Mouse (Mus musculus) urinary bladder, adult 2 months (tissue): ENCODE data around the gene Prkg1. TPM values are rescaled to one million over a fixed set of nuclear protein-coding genes. Genes with fewer than 3 reads are reported as not detected.
"Not testable (repeated sequence)": the region's sequence is repeated elsewhere in the genome, so short reads cannot be mapped to it uniquely, and the experiment has no call there.

ENCODE experiments used
- DNase-seq: peaks from one replicate; pipeline ENCODE4 v3.0.0; 2022; ENCODE audit warnings: low spot score
- polyA plus RNA-seq: library from polyadenylated mRNA; depleted of rRNA; stranded (reverse); fragments of >200 nt; gene quantifications from 2 replicates; pipeline ENCODE4 v1.2.3, GENCODE M21; 2012

The Prkg1 gene
- polyA plus RNA-seq, 1 experiment = 4.1 TPM

GRCm38 (mm10) chr19:31433446-31433845, 331.4 kb downstream of the Prkg1 start:
- DNase-seq = no peak

- no peak for DNase-seq
Measured at GRCm38 (mm10) chr19:31431411-31431810, 333.4 kb downstream of the Prkg1 start.

GRCm38 (mm10) chr19:31426142-31426541, 338.7 kb downstream of the Prkg1 start:
- DNase-seq = no peak

DNA sequence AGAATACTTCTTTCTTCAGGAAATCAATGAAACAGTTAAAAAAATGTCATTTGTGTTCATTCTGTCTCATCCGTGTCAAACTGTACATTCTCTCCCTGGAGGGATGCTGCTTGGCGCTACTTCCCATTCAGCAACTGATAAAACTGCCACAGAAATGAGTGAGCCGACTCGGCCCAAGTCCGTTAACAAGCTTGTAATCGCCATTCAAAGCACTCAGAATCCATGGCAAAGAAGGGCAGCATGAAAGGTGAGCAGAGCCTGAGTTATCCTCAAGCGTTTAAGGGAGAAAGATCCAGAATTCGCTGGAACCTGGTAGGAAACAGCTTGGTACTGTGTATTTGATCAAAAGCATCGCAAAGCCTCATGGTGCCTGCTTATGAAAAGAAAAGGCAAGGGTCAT, 339.6 kb downstream of the Prkg1 start:
- DNase-seq = no peak

DNA sequence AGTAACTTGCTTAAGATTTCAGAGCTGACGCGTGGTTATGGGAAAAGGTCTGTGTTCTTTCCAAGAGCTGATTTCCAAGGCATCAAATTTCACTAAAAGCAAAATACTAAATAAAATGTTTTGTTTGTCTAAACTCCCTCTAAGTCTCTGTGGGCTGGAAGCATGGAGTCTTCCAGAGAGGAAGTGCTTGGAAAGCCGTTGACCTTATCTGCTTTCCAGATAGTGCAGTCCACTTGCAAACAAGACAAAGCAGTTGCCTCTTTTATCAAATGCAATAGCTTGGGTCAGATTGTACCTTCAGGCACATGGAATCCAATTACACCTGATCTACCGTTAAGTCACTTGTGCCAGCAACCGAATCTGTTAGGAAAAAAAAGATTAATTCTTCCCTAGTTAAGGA, 340.5 kb downstream of the Prkg1 start:
- DNase-seq = no peak

- DNase-seq = no peak
Measured at GRCm38 (mm10) chr19:31413571-31413970, 351.3 kb downstream of the Prkg1 start.

DNA sequence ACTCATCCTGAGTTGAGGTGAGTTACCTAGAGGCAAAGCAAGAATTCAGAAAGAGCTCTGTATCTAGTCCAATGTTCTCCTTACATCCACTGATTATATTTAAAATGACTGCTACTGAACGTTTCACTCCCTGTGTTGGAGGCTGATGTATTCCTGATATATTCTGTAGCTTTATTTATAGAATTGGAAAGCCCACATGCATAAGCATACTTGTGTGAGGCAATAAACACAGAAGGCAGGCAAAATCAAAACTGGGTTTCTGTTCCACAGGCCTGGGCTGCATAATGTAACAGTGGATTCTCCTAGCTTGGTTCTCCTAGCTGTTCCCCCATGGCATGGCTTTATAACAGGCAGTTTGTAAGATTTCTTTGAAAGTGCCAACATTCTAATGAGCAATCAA, 368.7 kb downstream of the Prkg1 start:
- DNase-seq = no peak

GRCm38 (mm10) chr19:31385353-31385752, 379.5 kb downstream of the Prkg1 start:
- DNase-seq = no peak

GRCm38 (mm10) chr19:31383881-31384280, 381.0 kb downstream of the Prkg1 start:
- DNase-seq = no peak

GRCm38 (mm10) chr19:31370106-31370505, 394.7 kb downstream of the Prkg1 start:
- no peak for DNase-seq

GRCm38 (mm10) chr19:31369116-31369515, 395.7 kb downstream of the Prkg1 start:
- DNase-seq = no peak

GRCm38 (mm10) chr19:31362051-31362450, 402.8 kb downstream of the Prkg1 start:
- no peak for DNase-seq

- DNase-seq = no peak
Measured at GRCm38 (mm10) chr19:31361575-31361974, 403.3 kb downstream of the Prkg1 start.

GRCm38 (mm10) chr19:31361161-31361560, 403.7 kb downstream of the Prkg1 start:
- DNase-seq = no peak

DNA sequence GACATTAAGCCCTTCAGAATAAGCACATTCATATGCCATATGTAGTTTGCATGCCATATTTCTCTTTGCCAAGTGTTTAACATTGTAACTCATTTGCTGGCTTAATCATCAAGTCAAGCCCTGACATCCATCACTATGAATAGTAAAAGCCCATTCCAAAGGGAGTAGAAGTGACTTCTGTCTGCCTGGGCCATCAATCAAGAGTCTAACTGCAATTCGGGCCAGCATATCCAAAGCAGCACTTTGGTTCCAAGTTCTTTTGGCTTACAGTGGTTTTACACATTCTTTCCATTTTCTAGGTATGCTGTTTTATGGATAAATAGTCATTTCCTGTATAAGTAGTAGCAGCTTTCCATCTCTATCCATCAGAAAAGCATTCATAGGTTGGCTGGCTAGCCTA, 409.9 kb downstream of the Prkg1 start:
- no peak for DNase-seq

GRCm38 (mm10) chr19:31352784-31353183, 412.0 kb downstream of the Prkg1 start:
- DNase-seq = not testable (repeated sequence)

DNA sequence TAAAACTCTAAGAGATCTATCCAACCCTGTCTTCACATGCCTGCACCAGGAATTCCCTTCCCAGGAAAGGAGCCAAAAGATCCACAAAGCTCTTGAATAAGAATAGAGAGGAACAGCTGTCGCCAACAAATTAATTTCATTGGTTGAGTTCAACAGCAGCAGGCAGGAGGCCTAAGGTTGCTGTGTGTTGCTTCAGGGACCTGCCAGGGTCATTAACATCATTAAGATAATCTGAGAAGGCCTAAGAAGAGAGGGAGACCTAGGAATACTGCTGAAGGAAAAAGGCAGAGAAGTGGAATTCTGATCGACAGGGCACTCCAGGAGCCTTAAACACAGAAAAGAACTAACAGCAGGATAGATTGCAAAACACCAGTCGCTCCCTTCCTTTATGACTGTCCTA, 413.0 kb downstream of the Prkg1 start:
- no peak for DNase-seq

DNA sequence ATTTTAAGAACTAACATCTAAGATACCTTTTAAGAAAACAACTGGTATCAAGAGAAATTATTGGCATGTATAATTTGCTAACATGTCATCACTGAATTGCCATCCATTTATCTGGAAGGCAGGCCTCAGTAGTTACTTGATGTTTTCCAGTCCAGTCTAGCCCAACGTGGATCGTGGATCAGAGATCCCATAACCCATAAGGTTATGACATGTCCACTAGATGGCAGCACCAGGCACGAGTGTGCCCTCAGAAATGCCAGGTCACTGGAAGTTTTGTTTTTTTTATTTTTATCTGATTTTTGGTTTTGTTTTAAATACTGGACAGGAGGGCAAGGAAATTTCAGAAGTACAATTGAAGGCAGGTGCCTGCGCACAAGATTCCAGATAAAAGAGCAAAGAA, 422.7 kb downstream of the Prkg1 start:
- DNase-seq = no peak

- DNase-seq = no peak
Measured at GRCm38 (mm10) chr19:31340898-31341297, 423.9 kb downstream of the Prkg1 start.

- no peak for DNase-seq
Measured at GRCm38 (mm10) chr19:31338355-31339101, 426.3 kb downstream of the Prkg1 start.

- DNase-seq = no peak
Measured at GRCm38 (mm10) chr19:31337863-31338217, 427.0 kb downstream of the Prkg1 start.

DNA sequence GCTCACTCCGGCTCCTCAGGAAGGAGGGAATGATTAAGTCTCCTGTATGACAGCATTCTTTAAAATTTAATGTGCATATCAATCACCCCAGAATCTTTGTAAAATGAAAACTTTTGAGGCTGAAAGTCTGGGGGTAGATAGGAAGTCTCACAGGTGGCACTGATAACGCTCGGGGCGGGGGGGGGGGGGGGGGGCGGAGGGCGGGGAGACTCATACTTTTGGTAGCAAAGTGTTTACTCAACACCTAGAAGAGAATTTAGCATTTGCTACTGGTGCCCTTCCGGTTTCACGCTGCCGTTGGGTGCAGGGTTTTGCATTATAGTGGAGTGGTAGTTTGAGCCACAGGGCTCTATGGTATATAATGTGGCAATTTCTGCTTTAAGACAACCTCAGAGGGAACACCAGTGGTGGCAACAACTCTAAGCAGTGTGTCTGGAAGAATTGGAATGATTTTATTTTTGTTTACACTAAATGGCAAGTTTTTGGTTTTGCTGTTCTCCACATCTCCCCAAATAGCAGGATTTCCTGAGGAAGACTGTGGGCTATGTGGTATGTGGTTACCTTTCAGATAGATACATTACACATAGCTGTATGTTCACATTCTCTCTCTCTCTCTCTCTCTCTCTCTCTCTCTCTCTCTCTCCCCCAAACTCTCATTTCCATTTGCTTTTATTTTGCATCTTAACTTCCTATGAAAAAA, 427.5 kb downstream of the Prkg1 start:
- DNase-seq = no peak

DNA sequence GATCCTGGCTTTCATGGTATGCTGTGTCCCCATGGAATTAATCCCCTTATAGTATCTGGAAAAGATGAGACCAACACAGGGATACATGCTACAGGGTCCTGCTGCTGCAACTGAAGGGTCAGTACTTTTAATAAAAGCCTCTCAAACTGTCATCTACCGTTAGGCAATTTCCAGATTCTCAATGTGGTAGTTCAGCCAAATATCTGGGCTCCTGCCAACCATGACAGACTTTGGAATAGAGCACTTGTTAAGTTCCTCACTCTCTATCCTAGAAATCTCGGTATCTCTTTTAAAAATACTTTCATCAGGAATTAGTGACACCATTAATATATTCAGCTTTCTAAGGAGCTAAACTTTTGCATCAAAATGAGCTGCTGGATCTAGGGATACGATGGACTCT, 428.5 kb downstream of the Prkg1 start:
- DNase-seq = no peak

DNA sequence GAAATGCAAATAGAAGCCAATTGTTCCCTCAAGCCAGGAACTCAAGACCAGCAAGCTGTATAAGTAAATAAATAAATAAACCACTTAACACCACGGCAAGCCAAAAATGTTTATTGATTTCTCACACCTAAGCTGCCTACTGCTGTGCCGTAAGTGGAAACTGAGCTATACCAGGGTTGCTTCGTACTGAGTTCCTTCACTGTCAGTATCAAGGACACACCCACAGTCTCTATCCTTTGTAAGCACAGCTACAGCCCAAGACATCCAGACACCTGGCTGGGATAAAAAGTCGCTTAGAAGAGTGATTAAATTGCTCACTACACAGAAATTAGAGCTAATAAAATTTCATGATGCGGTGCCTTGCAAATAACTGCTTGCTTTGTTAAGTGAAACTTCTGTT, 434.9 kb downstream of the Prkg1 start:
- DNase-seq = no peak
